Comparison of ENCODE assay signal across 9 mouse cellular contexts in the genomic region with DNA sequence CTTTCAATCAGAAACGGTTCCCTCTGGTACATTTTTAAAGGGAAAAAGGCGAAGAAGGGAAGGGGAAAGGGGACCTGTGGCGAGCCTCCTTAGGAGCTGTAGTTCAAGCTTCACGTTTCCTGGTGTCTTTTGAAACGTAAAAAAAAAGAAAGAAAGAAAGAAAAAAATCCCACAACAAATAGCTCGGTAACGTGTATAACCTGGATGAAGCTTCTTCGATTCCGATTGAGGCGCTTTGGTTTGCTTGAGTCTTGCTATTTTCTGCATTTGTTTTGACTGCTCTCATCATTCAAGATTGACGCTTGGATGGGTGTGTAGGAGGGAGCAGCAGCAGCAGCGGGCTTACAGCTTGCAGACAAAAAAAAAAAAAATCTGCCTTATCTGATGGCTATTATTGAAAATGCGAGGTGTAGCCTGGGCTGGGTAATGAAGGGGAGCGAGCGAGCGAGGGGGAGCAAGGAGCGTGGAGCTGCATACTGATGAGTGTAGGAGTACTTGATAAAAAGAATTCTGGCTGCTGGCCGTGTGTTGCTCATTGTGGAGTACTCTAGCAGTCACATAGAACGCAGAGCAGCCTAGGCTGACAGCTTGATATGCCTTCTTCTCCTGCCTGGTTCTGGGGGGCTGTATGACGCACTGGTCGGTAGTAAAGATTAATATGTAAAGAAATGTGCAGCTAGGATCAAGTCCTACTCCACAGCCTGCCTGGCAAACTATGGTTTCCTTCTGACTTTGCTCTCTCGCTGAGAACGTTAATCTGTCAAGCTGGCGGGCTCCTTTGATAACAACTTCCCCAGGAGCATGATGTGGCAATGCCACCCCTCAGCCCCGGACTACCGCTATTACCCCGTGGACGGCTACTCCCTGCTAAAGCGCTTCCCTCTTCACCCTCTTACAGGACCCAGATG.
DNase-seq lines count a peak whose midpoint lies in the region; ATAC-seq and TF ChIP-seq lines count a peak whose summit lies in the region.
"Had no signal": no experiment of that assay in that cellular context is flagged by ENCODE, and none has a peak within 500 bp of the region (broad histone marks: within the 10 kb centered on the region; RNA-seq: fewer than 3 reads in every experiment).

No protein-coding gene starts in this region.

- H3K9me3 ChIP-seq in limb, embryonic 15.5 days, result no peaks in the 10 kb centered on the region
- H3K9me3 ChIP-seq: liver, embryonic 13.5 days had no signal

- peak; percentile 17; the same call in 1 of the 2 replicates for TF ChIP-seq POLR2A in brain, embryonic 14.5 days (IDR thresholded peaks at IDR 0.05; ENCODE audit: borderline replicate concordance, extremely low read depth, insufficient read depth, insufficient read length, poor library complexity, severe bottlenecking)

- no peaks in the 10 kb centered on the region for H3K4me1 ChIP-seq in limb, embryonic 15.5 days
- H3K4me1 ChIP-seq: liver, embryonic 13.5 days had no signal

- H3K27ac ChIP-seq in limb, embryonic 15.5 days, result no peak overlapping the region
- H3K27ac ChIP-seq: liver, embryonic 13.5 days had no signal

- no peak overlapping the region for H3K9ac ChIP-seq in limb, embryonic 15.5 days
- H3K9ac ChIP-seq: liver, embryonic 13.5 days had no signal

- 35% methylated on average over 29 of the region's 29 CpGs for WGBS in limb, embryonic 15.5 days

- H3K36me3 ChIP-seq in limb, embryonic 15.5 days, result no peaks in the 10 kb centered on the region
- H3K36me3 ChIP-seq: liver, embryonic 13.5 days had no signal

- peak overlapping the region; percentile 30 for H3K4me2 ChIP-seq in limb, embryonic 15.5 days
- H3K4me2 ChIP-seq: liver, embryonic 13.5 days had no signal

- H3K4me3 ChIP-seq in limb, embryonic 15.5 days, result peak overlapping the region; percentile 8
- H3K4me3 ChIP-seq: liver, embryonic 13.5 days had no signal

- no peak for ATAC-seq in limb, embryonic 15.5 days (ENCODE audit: insufficient number of reproducible peaks, low FRiP score, low TSS enrichment, low read depth)
- ATAC-seq in erythroid progenitor cell, adult 5-6 weeks (replicated peaks; ENCODE audit: low FRiP score, poor library complexity, severe bottlenecking), result no peak

- TF ChIP-seq CTCF in brain, embryonic 14.5 days (IDR thresholded peaks at IDR 0.05; ENCODE audit: borderline replicate concordance, extremely low read depth, insufficient read depth, insufficient read length), result no peak

- peak; percentile 97 for DNase-seq in brain, embryonic 14.5 days (ENCODE audit: low read depth)
- peak; percentile 61 to 66 for DNase-seq in cerebellum, postnatal 10 days
- peak; percentile 59 to 73 for DNase-seq in frontal cortex, postnatal 14 days (ENCODE audit: low spot score in 2 of 2)
- DNase-seq in kidney, postnatal 36 days, result peak; percentile 3 to 11
- DNase-seq in right cerebral cortex, postnatal 36 days (ENCODE audit: low spot score in 2 of 2), result peak; percentile 72 to 83
- DNase-seq in lung, postnatal 4 days, result no peak
- DNase-seq: liver, embryonic 13.5 days had no signal

- H3K27me3 ChIP-seq in limb, embryonic 15.5 days, result no peaks in the 10 kb centered on the region
- H3K27me3 ChIP-seq: liver, embryonic 13.5 days had no signal

Comparison
In these comparisons a context has a peak if more than half of its experiments do, and no peak if none do; other contexts are left out.
1. DNase-seq: peak in brain, embryonic 14.5 days (single experiment), cerebellum, postnatal 10 days (2 of 2), frontal cortex, postnatal 14 days (2 of 2), kidney, postnatal 36 days (2 of 2) and right cerebral cortex, postnatal 36 days (2 of 2); none in lung, postnatal 4 days (0 of 2).